Mouse (Mus musculus) stomach, postnatal 0 days (tissue): ENCODE results near the gene N4bp3.

ENCODE experiments used
- CTCF ChIP-seq: IDR thresholded peaks from 2 replicates; pipeline ENCODE4 v1.5.1; 2016; ENCODE audit warnings: antibody characterized with exemption, low read depth, mild to moderate bottlenecking, moderate library complexity
- EP300 ChIP-seq: optimal IDR thresholded peaks from 2 replicates; pipeline ENCODE3; 2016; ENCODE audit warnings: antibody characterized with exemption

GRCm38 (mm10) chr11:51607096-51607738 lies 43.4 kb downstream of the N4bp3 start:
- TF ChIP-seq EP300 (no peak), CTCF (no peak)
